Mouse (Mus musculus) mammary gland, adult 2 months (tissue): ENCODE results near the gene Pus1. TPM values are rescaled to one million over a fixed set of nuclear protein-coding genes. Genes with fewer than 3 reads are reported as not detected.

Source experiments
- polyA plus RNA-seq: library from polyadenylated mRNA; depleted of rRNA; stranded (reverse); fragments of >200 nt; gene quantifications from 2 replicates; pipeline ENCODE4 v1.2.3, GENCODE M21; 2012; ENCODE audit warnings: low replicate concordance; rRNA removed

Gene Pus1
- 21.7 and 22.3 TPM in 2 replicates for polyA plus RNA-seq

DNA sequence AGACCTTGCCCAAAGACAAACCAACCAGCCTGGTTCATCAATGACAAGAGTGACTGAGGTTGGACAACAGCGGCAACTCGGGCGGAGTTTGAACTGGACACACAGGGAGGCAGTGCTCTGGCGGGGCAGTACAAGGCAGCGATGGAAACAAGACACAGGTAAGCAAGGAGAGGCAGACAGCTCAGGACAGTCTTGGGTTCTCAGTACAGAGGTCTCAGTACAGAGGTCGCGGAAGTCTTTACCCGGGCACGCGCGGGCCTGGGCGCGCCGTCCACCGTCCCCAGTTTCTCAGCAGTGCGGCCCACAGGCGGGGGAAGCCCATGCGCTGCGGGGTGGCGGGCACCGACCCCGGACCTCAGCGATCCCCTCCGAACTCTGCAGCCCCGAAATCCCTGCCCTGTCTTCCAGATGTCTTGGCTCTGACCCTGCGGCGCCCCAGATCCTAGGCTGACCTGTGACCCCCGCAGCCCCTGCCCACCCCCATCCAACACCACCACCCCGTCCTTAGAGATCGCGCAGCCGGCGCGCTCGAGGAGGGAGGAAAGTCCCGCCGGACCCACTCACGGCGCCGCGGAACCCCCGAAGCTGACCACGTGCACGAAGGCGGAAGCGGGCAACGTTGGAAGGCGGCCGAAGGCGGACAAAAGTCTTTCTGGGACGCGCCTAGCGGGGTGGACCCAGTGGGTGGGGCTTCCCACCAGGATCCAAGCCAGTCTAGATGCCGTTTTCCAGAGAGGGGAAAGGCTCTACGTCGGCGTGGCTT is at the start of gene Pus1:
Pus1 (minus strand) TSS at position 662 of the 763 bp plus-strand sequence.

DNA sequence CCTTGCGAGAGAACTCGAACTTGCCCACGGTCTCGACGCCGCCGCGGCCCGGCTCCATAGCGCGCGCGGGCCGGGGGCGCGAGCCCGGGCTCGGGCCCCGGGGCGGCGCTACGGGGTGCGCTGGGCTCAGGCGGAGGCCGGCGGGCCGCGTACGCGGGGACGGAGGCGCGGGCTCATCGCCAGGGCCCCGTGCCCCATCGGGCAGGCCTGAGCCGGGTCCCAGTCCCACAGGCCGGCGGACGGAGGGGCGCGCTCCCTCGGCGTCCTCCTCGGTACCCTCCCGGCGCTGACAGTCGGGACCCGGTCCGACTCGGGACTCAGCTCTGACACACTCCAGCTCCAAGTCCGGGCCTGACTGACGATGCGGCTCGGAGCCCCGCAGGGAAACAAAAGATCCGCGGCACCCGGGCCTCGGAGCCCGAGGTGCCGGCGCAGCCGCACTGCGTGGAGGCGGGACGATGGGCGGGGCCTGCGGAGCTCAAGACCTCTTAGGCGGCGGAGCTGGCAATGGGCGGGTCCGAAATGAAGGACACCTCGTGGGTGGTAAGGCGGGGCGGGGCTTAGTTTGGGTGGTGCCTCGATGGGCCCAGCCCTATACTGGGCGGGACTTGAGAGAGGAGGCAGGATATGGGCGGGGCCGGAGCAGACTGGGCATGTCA is 29.3 kb upstream of the Pus1 start, which contains the start of gene Ulk1:
Ulk1 (minus strand) TSS at position 431 of the 659 bp plus-strand sequence.

GRCm38 (mm10) chr5:110770448-110771158 is 9.9 kb downstream of the Pus1 start, which contains the start of gene Ep400:
Ep400 (minus strand) TSS chr5:110770717.

Other genes with a start within 250 kb of the Pus1 start
- 1.1 and 2.0 TPM in 2 replicates for gene Galnt9, start 236.3 kb downstream of the Pus1 start, polyA plus RNA-seq
- 50.4 and 60.0 TPM in 2 replicates for gene Noc4l, start 127.2 kb downstream of the Pus1 start, polyA plus RNA-seq
- 16.7 and 17.8 TPM in 2 replicates for gene Ddx51, start 127.2 kb downstream of the Pus1 start, polyA plus RNA-seq
- 34.6 and 92.3 TPM in 2 replicates for gene Ep400, start 9.9 kb downstream of the Pus1 start, polyA plus RNA-seq
- gene Ulk1, start 29.4 kb upstream of the Pus1 start, polyA plus RNA-seq, result 48.8 and 70.4 TPM in 2 replicates
- 15.6 and 20.2 TPM in 2 replicates for gene Hscb, start 59.1 kb upstream of the Pus1 start, polyA plus RNA-seq
- gene Chek2, start 59.3 kb upstream of the Pus1 start, polyA plus RNA-seq, result 5.7 and 6.7 TPM in 2 replicates
- 9.8 and 15.9 TPM in 2 replicates for gene Ttc28, start 99.1 kb upstream of the Pus1 start, polyA plus RNA-seq